Mouse (Mus musculus) retina, postnatal 1 day (tissue): ENCODE measurements around the gene Oit3.
"Not testable (repeated sequence)": the region's sequence is repeated elsewhere in the genome, so short reads cannot be mapped to it uniquely, and the experiment has no call there.

Experiments
- DNase-seq: peaks from one replicate; pipeline ENCODE4 v3.0.0-alpha.2; 2012

The Oit3 gene

DNA sequence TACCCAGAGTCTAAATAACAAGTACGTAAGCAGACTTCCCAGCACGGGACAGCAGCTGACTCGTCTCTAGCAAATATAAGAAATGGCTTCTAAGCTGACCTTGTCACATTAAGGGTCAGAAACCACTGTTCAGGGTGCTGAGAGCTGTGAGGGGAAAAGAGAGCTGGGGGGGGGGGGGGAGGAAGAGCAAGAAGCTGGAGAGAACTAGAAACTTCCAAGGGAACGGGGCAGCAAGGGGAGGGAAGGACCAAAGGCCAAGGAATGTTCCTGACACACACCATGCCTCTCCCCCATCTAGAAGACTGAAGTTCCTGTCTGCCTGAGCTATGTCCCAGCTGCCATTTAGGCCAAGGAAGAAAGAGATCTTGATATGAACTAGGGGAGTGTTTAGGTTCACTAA, 15.2 kb downstream of the Oit3 start:
- no peak for DNase-seq

DNA sequence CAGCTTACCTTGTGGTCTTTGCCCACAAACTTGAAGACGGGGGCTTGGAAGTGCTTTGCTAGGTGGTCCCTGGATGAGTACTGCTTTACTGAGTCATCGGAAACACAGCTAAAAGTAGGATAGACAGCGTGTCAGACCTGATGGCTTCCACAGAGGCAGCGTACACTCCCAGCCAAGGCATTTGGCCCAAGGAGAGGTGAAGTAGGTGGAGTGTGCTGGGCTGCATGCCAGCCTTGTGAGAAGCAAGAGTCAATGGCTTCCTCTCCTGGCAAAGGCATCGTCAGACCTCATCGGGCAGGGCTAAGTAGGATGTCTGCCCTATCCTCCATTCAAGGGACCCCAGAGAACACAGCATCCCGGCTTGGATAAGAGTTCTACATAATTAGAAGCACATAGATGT, 16.2 kb downstream of the Oit3 start:
- DNase-seq, result no peak

DNA sequence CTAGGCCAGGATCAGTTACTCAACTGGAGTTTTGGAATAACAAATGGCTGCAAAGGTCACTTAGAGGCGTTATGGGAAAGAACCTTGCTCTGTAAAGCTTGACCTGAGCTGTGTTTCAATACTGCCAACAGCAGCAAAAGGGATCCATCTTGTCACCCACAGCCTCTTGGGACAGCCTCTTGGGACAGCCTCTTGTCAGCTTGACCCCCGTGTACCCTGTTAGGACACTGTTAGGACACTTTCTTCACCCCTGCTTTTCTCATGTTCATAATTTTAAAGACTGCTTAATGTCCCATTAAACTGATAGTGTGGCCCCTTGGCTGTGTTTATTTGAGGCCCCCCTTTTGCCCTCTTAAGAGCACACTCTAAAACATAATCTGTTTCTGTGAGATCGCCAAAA, 17.1 kb downstream of the Oit3 start:
- DNase-seq, result no peak

DNA sequence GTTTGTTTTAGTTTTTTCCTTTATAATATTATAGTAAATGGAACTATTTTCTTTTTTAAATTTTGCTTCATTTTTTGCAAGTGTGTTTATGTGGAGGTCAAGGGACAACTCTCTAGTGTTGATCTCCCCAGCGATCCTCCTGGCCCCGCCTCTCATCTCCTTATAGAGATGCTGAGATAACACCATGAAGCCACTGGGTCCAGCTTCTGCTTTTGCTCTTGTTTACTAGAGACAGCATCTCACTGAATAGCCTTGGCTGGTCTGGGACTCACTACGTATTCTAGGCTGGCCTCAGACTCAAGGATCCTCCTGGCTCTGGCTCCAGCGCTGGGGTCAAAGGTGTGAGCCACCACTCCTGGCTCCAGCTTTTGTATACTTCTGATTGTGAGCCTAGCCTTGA, 22.1 kb downstream of the Oit3 start:
- DNase-seq, result no peak

DNA sequence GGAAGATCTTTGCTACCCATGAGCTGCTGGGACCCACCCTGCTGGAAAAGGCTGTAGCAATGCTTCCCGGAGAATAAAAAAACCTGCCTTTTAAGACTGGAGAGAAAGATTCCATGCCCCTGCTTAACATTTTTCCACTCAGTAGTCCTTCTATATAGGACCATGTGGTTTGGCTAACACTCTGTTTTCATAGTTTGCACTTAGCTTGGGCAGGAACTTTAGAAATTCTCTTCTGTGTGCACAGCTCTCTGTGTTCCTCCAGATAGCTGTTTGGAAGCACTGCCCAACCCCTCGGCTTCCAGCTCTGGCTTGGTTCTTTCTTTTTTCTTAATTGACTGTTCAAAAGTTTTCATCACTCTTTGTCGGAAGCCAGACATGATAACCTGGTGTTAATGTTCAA, 25.0 kb downstream of the Oit3 start:
- no peak for DNase-seq

DNA sequence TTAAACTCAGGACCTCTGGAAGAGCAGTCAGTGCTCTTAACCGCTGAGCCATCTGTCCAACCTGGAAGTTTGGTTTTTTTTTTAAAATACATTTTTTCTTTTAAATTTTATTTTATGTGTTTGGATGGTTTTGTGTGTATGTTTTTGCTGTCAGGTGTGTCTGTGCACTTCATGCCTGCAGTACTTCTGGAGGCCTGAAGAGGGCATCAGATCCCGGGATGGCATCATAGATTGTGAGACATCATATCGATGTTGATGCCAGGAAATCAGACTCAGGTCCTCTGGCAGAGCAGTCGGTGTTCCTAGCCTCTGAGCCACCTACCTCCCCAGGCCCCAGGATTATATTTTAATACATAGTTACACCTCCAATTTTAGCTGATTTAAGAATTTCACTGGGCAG, 27.9 kb downstream of the Oit3 start:
- no peak for DNase-seq

DNA sequence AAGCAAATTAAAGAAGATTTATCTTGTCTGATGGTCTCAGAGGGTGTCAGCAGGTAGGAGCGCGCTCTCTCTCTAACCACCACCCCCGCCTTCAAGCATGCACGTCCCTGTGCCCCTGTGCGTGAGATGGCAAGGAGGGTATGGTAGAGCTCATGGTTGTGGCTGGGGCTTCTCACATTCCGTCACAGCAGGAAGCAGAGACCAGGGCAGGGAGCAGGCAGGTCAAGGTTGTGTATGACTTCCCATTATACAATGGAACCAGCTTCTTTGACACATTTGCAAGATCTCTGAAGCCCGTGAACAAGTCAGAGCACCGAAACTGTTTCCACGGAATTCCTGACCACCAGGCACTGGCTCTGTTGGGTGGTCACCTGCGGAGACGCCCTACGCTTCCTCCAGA, 31.3 kb downstream of the Oit3 start:
- DNase-seq, result no peak

DNA sequence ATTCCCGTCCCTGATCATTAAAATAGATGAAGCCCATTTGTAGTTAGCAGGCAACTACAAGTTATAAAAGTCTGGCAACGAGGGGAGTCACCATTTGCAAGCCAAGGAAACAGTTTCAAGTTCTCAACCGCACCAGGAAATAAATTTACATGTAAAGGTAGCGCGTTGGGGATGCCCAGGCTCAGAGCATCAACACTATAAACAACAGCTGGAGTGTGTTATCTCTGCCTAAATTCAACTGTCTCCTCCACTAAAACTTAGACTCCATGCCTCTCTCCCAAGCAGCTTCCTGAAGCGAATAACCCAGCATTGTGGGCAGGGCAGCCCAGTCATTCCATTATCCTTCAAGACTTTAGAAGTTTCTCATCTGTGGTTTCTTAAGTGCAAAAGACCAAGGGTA, 33.1 kb downstream of the Oit3 start:
- no peak for DNase-seq

DNA sequence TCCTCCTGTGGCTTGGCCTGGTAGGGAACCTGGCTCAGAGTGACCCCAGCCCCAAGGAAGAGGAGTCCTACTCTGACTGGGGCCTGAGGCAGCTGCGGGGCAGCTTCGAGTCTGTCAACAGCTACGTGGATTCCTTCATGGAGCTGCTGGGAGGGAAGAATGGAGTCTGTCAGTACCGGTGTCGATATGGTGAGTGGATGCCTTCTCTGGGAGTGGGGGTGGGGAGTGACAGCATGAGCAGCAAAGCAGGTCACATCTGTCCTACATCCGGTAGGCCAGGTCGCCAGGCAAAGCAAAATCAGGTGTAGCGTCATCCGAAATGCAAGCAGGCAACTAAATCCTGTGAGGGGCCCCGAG, 37.8 kb downstream of the Oit3 start:
- peak; percentile 18 for DNase-seq

DNA sequence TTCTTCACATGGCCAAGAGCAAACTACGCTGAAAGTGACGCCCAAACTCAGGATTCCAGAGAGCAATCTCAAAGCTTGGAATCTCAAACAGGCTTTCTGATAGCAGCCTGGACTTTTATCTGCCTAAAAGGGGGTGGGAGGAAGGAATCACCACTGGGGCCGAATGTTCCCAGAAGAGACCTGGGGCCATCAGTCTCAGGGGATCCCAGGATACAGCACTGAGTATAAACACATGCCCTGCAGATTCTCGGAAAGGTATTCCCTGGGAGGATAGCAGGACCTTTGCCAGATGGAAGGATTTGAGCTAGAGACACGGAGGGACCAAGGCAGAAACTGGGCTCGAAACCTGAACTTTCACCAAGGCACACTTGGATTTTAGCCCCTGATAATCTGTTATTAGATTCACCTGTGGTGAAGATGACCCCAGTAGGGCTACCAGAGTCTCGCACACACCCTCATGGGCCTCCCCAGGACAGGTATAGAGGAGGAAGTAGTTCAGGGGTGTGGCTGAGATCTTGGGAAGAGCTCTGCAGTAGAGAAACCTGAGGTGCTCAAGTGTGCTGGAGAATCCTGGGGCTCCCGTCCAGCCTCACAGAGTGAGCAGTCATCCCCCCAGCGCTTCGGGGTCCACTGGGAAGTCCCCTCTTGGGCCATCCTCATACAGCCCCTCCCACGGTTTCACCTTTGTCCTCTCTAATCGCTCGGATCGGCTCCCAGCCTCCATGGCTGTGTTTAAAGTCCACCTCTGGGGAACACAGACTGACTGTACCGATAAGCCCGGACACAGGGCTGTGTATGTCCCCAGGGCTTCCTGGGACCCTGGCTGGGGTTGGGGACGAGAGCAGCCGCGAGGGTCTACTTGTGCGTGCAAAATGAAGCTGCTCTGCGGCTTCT, 38.4 kb downstream of the Oit3 start, which contains the start of gene Pla2g12b:
TSS of gene Pla2g12b (plus strand) at position 762 of the 894 bp plus-strand sequence.
- no peak for DNase-seq

DNA sequence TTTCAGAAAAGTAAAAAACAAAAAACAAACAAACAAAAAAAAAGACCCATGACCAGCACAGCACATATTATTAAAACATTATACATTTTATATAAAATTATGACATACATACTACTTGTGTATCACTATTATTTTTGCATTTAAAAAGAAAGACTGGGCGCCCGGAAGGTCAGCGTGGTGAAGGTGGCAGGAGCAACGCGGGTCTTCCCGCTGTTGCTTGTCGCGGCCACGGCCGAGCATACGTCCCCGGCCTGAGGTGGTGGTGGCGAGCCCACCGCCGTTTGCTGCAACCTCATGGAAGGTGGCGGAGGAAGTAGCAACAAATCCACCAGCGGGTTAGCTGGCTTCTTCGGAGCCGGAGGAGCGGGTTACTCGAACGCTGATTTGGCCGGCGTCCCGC, 46.1 kb downstream of the Oit3 start, which contains the start of gene Gm10273:
TSS of gene Gm10273 (plus strand) at position 172 of the 400 bp plus-strand sequence.
- not testable (repeated sequence) for DNase-seq

DNA sequence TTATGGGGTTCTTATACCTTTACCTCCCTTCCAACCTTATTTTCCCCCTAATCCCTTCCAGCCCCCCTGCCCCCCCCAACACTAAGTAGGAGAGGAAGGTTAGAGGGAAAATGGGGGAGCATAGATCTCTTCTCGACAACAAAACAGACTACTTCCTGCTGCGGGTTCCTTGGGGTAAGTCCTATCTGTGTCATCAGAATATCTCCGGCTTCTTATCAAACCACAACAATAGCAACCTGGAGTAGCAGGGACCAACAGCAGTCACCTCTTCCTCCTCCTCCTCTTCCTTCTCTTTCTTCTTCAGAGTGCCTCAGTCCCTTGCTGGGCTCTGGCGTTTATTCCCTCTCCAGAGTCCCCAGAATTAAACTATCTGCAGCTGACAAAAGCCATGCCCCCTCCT, 49.7 kb downstream of the Oit3 start:
- DNase-seq, result no peak

DNA sequence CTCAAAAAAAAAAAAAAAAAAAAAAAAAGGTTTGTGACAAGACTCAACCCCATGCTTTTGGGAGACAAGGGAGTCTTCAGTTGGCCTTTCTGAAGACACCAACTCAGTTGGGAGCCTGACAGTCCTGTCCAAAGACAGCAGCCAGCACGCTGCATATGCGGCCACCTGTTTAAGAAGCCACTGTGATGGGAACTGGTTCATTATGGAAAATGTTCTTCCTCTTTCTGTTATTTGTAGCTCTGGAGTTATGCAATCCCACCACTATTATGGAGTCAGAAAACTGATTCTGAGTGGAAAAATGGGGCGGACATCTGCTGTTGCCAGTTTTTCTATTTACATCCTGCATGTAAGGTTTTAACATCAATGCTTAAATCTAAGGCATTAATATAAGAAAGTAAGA, 51.9 kb downstream of the Oit3 start:
- DNase-seq, result no peak

DNA sequence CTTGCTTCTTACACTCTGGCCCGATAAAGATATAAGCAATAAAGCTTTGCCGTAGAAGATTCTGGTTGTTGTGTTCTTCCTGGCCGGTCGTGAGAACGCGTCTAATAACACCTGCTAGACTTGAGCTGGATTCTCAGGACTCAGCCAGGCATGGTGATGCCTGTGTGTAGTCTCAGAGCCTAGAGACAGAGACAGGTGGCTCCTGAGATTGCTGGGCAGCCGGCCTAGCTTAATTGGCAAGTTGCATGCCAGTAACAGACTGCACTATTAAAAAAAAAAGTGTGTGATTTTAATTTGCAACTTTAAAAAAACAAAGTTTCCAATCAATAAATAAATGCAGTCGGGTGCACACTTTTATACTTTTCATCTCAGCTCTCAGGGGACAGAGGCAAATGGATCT, 54.6 kb downstream of the Oit3 start:
- no peak for DNase-seq

DNA sequence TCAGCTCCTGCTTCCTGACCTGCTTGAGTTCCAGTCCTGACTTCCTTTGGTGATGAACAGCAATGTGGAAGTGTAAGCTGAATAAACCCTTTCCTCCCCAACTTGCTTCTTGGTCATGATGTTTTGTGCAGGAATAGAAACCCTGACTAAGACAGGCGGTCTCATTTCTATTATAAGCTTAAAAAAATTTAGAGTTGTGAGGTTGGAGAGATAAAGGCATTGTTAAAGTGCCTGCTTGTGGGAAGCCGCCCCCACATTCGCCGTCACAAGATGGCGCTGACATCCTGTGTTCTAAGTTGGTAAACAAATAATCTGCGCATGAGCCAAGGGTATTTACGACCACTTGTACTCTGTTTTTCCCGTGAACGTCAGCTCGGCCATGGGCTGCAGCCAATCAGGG, 60.0 kb downstream of the Oit3 start:
- not testable (repeated sequence) for DNase-seq

DNA sequence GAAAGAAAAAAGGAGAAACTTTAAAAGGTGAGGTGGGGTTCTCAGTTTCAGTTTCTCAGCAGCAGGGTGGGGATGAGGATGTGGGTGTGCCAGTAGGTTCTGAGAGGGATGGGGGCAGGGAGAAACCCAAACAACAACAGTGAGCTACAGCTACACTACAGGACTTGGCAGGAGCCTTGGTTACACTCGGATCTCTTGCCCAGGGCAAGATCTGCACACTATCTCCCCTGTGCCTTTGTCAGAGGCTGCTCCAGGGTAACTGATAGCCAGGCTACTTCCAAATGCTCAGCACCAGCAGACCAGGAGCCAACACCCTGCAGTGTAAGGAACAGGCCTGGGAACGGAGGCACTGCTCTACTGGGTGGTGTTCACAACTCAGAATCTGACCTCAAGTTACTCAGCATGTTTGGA, 61.2 kb downstream of the Oit3 start:
- DNase-seq, result no peak

DNA sequence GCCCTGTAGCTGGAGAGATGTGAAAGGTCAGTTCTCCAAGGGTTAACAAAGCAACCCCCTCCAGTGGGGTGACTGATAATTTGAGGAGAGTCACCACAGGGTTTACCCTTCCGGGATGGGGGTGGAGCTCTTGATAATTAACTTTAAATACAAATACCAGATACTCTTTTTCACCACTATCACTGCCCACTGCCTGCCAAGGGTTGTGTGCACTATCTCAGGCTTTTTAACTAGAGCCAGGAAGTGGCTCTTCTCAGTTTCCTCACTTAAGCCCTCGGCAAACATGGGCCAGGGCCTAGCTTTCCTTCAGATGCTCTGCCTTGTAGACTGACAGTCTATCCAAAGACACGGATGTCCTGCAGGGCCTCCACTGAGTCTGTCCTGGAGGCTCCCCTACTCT, 61.7 kb downstream of the Oit3 start:
- DNase-seq, result no peak

DNA sequence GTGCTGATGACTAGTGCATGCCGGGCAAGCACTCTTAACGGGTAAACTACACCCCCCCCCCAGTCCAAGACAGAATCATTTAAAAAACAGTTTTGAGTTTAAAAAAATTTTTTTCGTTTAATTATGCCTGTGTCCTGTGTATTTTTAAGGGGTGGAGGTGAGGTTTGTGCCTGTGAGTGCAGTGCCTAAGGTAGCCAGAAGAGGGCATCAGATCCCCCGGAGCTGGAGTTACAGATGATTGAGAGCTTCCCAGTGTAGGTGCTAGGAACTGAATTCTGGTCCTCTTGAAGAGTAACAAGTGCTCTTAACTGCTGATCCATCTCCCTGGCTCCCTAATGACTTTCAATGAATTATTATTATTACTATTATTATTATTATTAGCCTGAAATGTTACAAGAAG, 62.9 kb downstream of the Oit3 start:
- DNase-seq, result no peak

DNA sequence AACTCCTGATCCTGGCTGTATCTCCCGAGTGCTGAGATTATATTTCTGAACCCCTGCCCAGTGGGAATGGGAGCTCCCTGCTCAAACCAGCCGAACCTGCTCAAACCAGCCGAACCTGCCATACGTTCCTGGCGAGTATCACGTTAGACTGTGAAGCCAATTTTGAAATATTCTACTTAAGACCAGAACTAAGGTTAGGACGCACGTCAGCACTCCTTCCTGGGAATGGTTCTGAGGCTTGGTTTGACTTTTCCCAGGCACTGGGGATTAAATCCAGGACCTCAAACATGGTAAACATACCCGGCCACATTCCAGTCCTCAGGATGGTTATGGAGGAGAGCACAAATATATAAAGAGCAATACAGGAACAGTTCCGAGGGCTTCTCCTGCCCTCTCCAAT, 63.7 kb downstream of the Oit3 start:
- no peak for DNase-seq
